Comparison of ENCODE assay signal across 12 mouse cellular contexts in the genomic region with DNA sequence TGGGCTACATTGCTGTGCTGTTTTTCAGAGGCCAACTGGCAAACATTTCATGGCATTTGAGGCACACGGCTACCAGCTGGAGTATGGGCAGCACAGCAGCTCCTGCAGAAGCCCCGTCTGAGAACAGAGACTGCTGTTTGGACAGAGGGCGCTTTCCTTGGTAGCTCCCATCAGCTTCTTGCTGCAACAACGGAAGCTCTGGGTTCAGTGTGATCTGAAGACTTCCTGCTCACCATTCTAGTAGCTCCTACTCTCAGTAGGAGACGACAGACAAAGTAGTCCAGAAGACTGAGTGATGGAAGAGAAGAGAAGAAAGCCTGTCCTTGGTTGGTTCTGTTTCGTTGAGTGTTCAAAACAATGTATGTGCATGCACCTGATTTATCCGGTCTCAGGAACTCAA. TPM values are rescaled to one million over a fixed set of nuclear protein-coding genes. Genes with fewer than 3 reads are reported as not detected.
DNase-seq lines count a peak whose midpoint lies in the region; ATAC-seq and TF ChIP-seq lines count a peak whose summit lies in the region.
"Had no signal": no experiment of that assay in that cellular context is flagged by ENCODE, and none has a peak within 500 bp of the region (broad histone marks: within the 10 kb centered on the region; RNA-seq: fewer than 3 reads in every experiment).

No protein-coding gene starts in this region.

- peak overlapping the region in 1 of 2 experiments; percentile 0; a peak in 2 of 4 replicates for H3K4me3 ChIP-seq in MEL (ENCODE audit: control insufficient read depth in 1 of 2, insufficient read depth in 1 of 2, low read depth in 2 of 2, low read length in 2 of 2)
- H3K4me3 ChIP-seq: embryonic facial prominence, embryonic 15.5 days; limb, embryonic 15.5 days had no signal

- H3K4me1 ChIP-seq in MEL (ENCODE audit: control insufficient read depth in 1 of 2, insufficient read depth in 2 of 2, low read length in 2 of 2) = peaks cover 21 to 34% of the 10 kb centered on the region in 2 experiments
- H3K4me1 ChIP-seq: limb, embryonic 15.5 days had no signal

- peak overlapping the region; percentile 23 for H3K9ac ChIP-seq in MEL (ENCODE audit: control insufficient read depth, low read depth, low read length, poor library complexity, severe bottlenecking)
- H3K9ac ChIP-seq: embryonic facial prominence, embryonic 15.5 days; limb, embryonic 15.5 days had no signal

- peak; percentile 43 for DNase-seq in lung, postnatal 25 days (ENCODE audit: low spot score)
- no peak for DNase-seq in lung, postnatal 14 days
- no peak for DNase-seq in MEL (ENCODE audit: low read depth, low spot score)
- no peak for DNase-seq in right cerebral cortex, postnatal 10 days (ENCODE audit: low spot score in 2 of 2)
- DNase-seq in layer of hippocampus, postnatal 14 days (ENCODE audit: low spot score in 2 of 2) = no peak
- DNase-seq: adrenal gland, adult 8-10 months; cerebellum, adult 18-20 months; kidney, adult 11 months had no signal

- no peak for TF ChIP-seq RAD21 in MEL (IDR thresholded peaks at IDR 0.05; ENCODE audit: low read depth, low read length)

- ATAC-seq in hematopoietic stem cell, adult 5-6 weeks (replicated peaks in 1 of 2; ENCODE audit: insufficient read depth in 1 of 2, low FRiP score in 2 of 2, low TSS enrichment in 1 of 2, low read depth in 1 of 2, poor library complexity in 2 of 2, severe bottlenecking in 2 of 2) = peak; percentile 18 to 24; a peak in 1 of 4 replicates
- peak; percentile 23; the same call in 1 of the 2 replicates for ATAC-seq in neutrophil, adult 5-6 weeks (ENCODE audit: extremely low read depth, insufficient number of reproducible peaks, low FRiP score, poor library complexity, severe bottlenecking)

- TF ChIP-seq CTCF in MEL (IDR thresholded peaks at IDR 0.05 in 2 of 3, conservative IDR thresholded peaks at IDR 0.05 in 1 of 3; ENCODE audit: control insufficient read depth in 1 of 3, insufficient read depth in 1 of 3, low read depth in 2 of 3, low read length in 3 of 3, poor library complexity in 1 of 3, severe bottlenecking in 1 of 3) = no peak

- peaks cover 6% of the 10 kb centered on the region; the same call in 1 of the 2 replicates for H3K79me2 ChIP-seq in MEL (ENCODE audit: control insufficient read depth, insufficient read depth, low read length, poor library complexity)

- H3K27me3 ChIP-seq in MEL (ENCODE audit: control insufficient read depth in 1 of 2, insufficient read depth in 2 of 2, low read length in 2 of 2) = no peaks in the 10 kb centered on the region
- H3K27me3 ChIP-seq: embryonic facial prominence, embryonic 15.5 days; limb, embryonic 15.5 days had no signal

- H3K36me3 ChIP-seq in MEL (ENCODE audit: control insufficient read depth in 1 of 2, insufficient read depth in 2 of 2, low read length in 2 of 2) = peaks cover 4 to 46% of the 10 kb centered on the region in 2 experiments

- peak overlapping the region; percentile 86 for H3K27ac ChIP-seq in MEL (ENCODE audit: control insufficient read depth, low read depth, low read length)
- H3K27ac ChIP-seq: embryonic facial prominence, embryonic 15.5 days; limb, embryonic 15.5 days had no signal

- TF ChIP-seq EP300 in MEL (IDR thresholded peaks at IDR 0.05; ENCODE audit: low read depth in 1 of 2, low read length in 2 of 2) = no peak

- no peak for TF ChIP-seq POLR2A in MEL (IDR thresholded peaks at IDR 0.05; ENCODE audit: control insufficient read depth in 1 of 2, insufficient read depth in 1 of 2, low read depth in 1 of 2, low read length in 2 of 2, poor library complexity in 1 of 2)

- H3K9me3 ChIP-seq in MEL (replicated peaks; ENCODE audit: insufficient read depth, low read length) = no peaks in the 10 kb centered on the region
- H3K9me3 ChIP-seq: embryonic facial prominence, embryonic 15.5 days; limb, embryonic 15.5 days had no signal

TF ChIP-seq in MEL, 35 proteins besides CTCF, POLR2A, EP300 and RAD21:
- no peak for TF ChIP-seq SMC3 (IDR thresholded peaks at IDR 0.05; ENCODE audit: low read depth, low read length)
- TF ChIP-seq HCFC1 (IDR thresholded peaks at IDR 0.05; ENCODE audit: low read depth, low read length) = 0 out of 2 replicates have a peak, but pooled peaks have one; percentile 5
TF ChIP-seq in MEL: peak in this region for 1.

RNA-seq across cellular contexts. Expression of gene Ubl3, which starts 42.9 kb away (rescaled TPM):
- 41.0 and 50.7 TPM in 2 replicates for total RNA-seq in MEL (2012; rRNA removed)
- 10 to 100 TPM in 1 of 2 experiments, not detected in 1; 59.0 TPM for polyA plus RNA-seq in MEL (2012; ENCODE audit: insufficient read depth in 1 of 2, insufficient read length in 2 of 2, low read depth in 1 of 2, low replicate concordance in 2 of 2, missing spikeins in 1 of 2)
- 40.5 and 45.2 TPM in 2 replicates for total RNA-seq in hematopoietic stem cell, adult 5-6 weeks (2017)
- total RNA-seq in neutrophil, adult 5-6 weeks (2017) = 186 and 187 TPM in 2 replicates
- 100 to 1,000 TPM; 198 to 222 TPM for total RNA-seq in layer of hippocampus, postnatal 14 days (2021)
